Mouse (Mus musculus): ENCODE data around the gene Gpr22.

GRCm38 (mm10) chr12:31749846-31750245 is 36.1 kb upstream of the Gpr22 start:
- TF ChIP-seq CTCF (IDR thresholded peaks at IDR 0.05) (no peak), EP300 (IDR thresholded peaks at IDR 0.05) (no peak)

All from lung, postnatal 0 days (tissue).